ENCODE assay signal across 16 mouse cellular contexts in genomic region chr6:94867952-94868351, GRCm38 (mm10).
DNase-seq lines count a peak whose midpoint lies in the region; ATAC-seq lines count a peak whose summit lies in the region.
"Had no signal": no experiment of that assay in that cellular context is flagged by ENCODE, and none has a peak within 500 bp of the region (broad histone marks: within the 10 kb centered on the region; RNA-seq: fewer than 3 reads in every experiment).

No protein-coding gene starts in this region.

- DNase-seq in gastrocnemius, adult 18-20 months (ENCODE audit: low spot score), result peak; percentile 8
- no peak for DNase-seq in gastrocnemius, postnatal 36 days
- peak; percentile 28 for DNase-seq in ovary, adult 18-20 months (ENCODE audit: low spot score)
- no peak for DNase-seq in ovary, postnatal 14 days (ENCODE audit: low spot score)
- DNase-seq in gastrocnemius, postnatal 4 days (ENCODE audit: low spot score in 2 of 2), result peak; percentile 26 to 48
- DNase-seq in adipocyte (ENCODE audit: low spot score), result no peak
- DNase-seq: cerebellum, adult 11 months; cerebellum, adult 9-11 months; kidney, adult 18-20 months; liver; lung, postnatal 36 days; thymus, postnatal 25 days had no signal

- no peak for ATAC-seq in monocyte, adult 5-6 weeks (replicated peaks; ENCODE audit: insufficient number of reproducible peaks, low FRiP score, low TSS enrichment, poor library complexity, severe bottlenecking)
- ATAC-seq: activated CD4-positive, CD25-positive, alpha-beta regulatory T cell, adult 4 months; inflammation-experienced regulatory T-cells, adult 6 months; midbrain, embryonic 15.5 days had no signal

- intact Hi-C loops in gastrocnemius, postnatal 36 days (cut with DNase I), result no loop called here

Comparison
In these comparisons a context has a peak if more than half of its experiments do, and no peak if none do; other contexts are left out.
1. DNase-seq: peak in gastrocnemius, adult 18-20 months (single experiment), ovary, adult 18-20 months (single experiment) and gastrocnemius, postnatal 4 days (2 of 2); none in gastrocnemius, postnatal 36 days (0 of 2), ovary, postnatal 14 days (single experiment) and adipocyte (single experiment).